Mouse (Mus musculus): ENCODE data around the gene Zfp719. TPM values are rescaled to one million over a fixed set of nuclear protein-coding genes. Genes with fewer than 3 reads are reported as not detected.

The Zfp719 gene
- polyA plus RNA-seq (2014; fragmentation: Nextera tagmentation; extraction: Ambion mirVana), result 19.3 and 19.6 TPM in 2 replicates

GRCm38 (mm10) chr7:43579440-43580171 is at the start of gene Zfp719:
Gene Zfp719 (plus strand): TSS chr7:43579610.
- WGBS, result under 1% methylated on average over 37 of the region's 37 CpGs
- H3K9me3 ChIP-seq (replicated peaks; ENCODE audit: control insufficient read depth, low read length), result no peaks in the 10 kb centered on the region

GRCm38 (mm10) chr7:43530216-43530785 is 49.1 kb upstream of the Zfp719 start:
- Histone ChIP-seq H3K4me1 (ENCODE audit: control insufficient read depth, insufficient read depth, low read length) (no peaks in the 10 kb centered on the region), H3K9ac (replicated peaks; ENCODE audit: low read length) (no peak overlapping the region), H3K9me3 (replicated peaks; ENCODE audit: control insufficient read depth, low read length) (no peaks in the 10 kb centered on the region), H3K36me3 (replicated peaks; ENCODE audit: control insufficient read depth, insufficient read depth, low read depth, low read length) (no peaks in the 10 kb centered on the region), H3K27ac (replicated peaks; ENCODE audit: low read depth, low read length) (no peak overlapping the region), H3K4me2 (ENCODE audit: low read depth, low read length) (no peak overlapping the region), H3K4me3 (ENCODE audit: low read depth, low read length) (no peak overlapping the region), H3K27me3 (ENCODE audit: control insufficient read depth, insufficient read depth, low read length) (no peaks in the 10 kb centered on the region)
- 77% methylated on average over 8 of the region's 8 CpGs for WGBS
- ATAC-seq (replicated peaks; ENCODE audit: insufficient number of reproducible peaks, low FRiP score, low TSS enrichment, low read depth) (no peak), DNase-seq (ENCODE audit: low spot score) (no peak)

More at GRCm38 (mm10) chr7:43579440-43580171, at the start of gene Zfp719:
- Histone ChIP-seq H3K27me3 (ENCODE audit: control insufficient read depth, insufficient read depth, low read length) (no peaks in the 10 kb centered on the region), H3K9ac (replicated peaks; ENCODE audit: low read length) (peak within 1 kb of the TSS; percentile 80), H3K4me1 (ENCODE audit: control insufficient read depth, insufficient read depth, low read length) (no peaks in the 10 kb centered on the region), H3K27ac (replicated peaks; ENCODE audit: low read depth, low read length) (peak within 1 kb of the TSS; percentile 72), H3K4me3 (ENCODE audit: low read depth, low read length) (peak within 1 kb of the TSS; percentile 74), H3K4me2 (ENCODE audit: low read depth, low read length) (peak within 1 kb of the TSS; percentile 62), H3K36me3 (replicated peaks; ENCODE audit: control insufficient read depth, insufficient read depth, low read depth, low read length) (peaks cover 3% of the 10 kb centered on the region)
- peak; percentile 96 for DNase-seq (ENCODE audit: low spot score)
- peak; percentile 96 for ATAC-seq (replicated peaks; ENCODE audit: insufficient number of reproducible peaks, low FRiP score, low TSS enrichment, low read depth)

GRCm38 (mm10) chr7:43532936-43533505 is 46.4 kb upstream of the Zfp719 start:
- H3K4me2 ChIP-seq (ENCODE audit: low read depth, low read length), result no peak overlapping the region
- H3K9ac ChIP-seq (replicated peaks; ENCODE audit: low read length), result no peak overlapping the region
- no peaks in the 10 kb centered on the region for H3K36me3 ChIP-seq (replicated peaks; ENCODE audit: control insufficient read depth, insufficient read depth, low read depth, low read length)
- no peak for ATAC-seq (replicated peaks; ENCODE audit: insufficient number of reproducible peaks, low FRiP score, low TSS enrichment, low read depth)
- H3K9me3 ChIP-seq (replicated peaks; ENCODE audit: control insufficient read depth, low read length), result no peaks in the 10 kb centered on the region
- no peaks in the 10 kb centered on the region for H3K4me1 ChIP-seq (ENCODE audit: control insufficient read depth, insufficient read depth, low read length)
- 85% methylated on average over 9 of the region's 9 CpGs for WGBS
- no peaks in the 10 kb centered on the region for H3K27me3 ChIP-seq (ENCODE audit: control insufficient read depth, insufficient read depth, low read length)
- H3K27ac ChIP-seq (replicated peaks; ENCODE audit: low read depth, low read length), result no peak overlapping the region
- DNase-seq (ENCODE audit: low spot score), result no peak
- H3K4me3 ChIP-seq (ENCODE audit: low read depth, low read length), result no peak overlapping the region

GRCm38 (mm10) chr7:43538524-43538923 is 40.9 kb upstream of the Zfp719 start:
- Histone ChIP-seq H3K36me3 (replicated peaks; ENCODE audit: control insufficient read depth, insufficient read depth, low read depth, low read length) (no peaks in the 10 kb centered on the region), H3K4me3 (ENCODE audit: low read depth, low read length) (no peak overlapping the region), H3K4me2 (ENCODE audit: low read depth, low read length) (no peak overlapping the region), H3K9me3 (replicated peaks; ENCODE audit: control insufficient read depth, low read length) (no peaks in the 10 kb centered on the region), H3K9ac (replicated peaks; ENCODE audit: low read length) (no peak overlapping the region), H3K27me3 (ENCODE audit: control insufficient read depth, insufficient read depth, low read length) (no peaks in the 10 kb centered on the region), H3K27ac (replicated peaks; ENCODE audit: low read depth, low read length) (no peak overlapping the region), H3K4me1 (ENCODE audit: control insufficient read depth, insufficient read depth, low read length) (no peaks in the 10 kb centered on the region)
- ATAC-seq (replicated peaks; ENCODE audit: insufficient number of reproducible peaks, low FRiP score, low TSS enrichment, low read depth) (no peak), DNase-seq (ENCODE audit: low spot score) (no peak)
- WGBS, result 74% methylated on average over 4 of the region's 4 CpGs

- no peak within 1 kb of the TSS for H3K4me3 ChIP-seq (ENCODE audit: low read depth, low read length)
- H3K9me3 ChIP-seq (replicated peaks; ENCODE audit: control insufficient read depth, low read length), result no peaks in the 10 kb centered on the region
- H3K9ac ChIP-seq (replicated peaks; ENCODE audit: low read length), result no peak within 1 kb of the TSS
- H3K27ac ChIP-seq (replicated peaks; ENCODE audit: low read depth, low read length), result no peak within 1 kb of the TSS
- no peaks in the 10 kb centered on the region for H3K27me3 ChIP-seq (ENCODE audit: control insufficient read depth, insufficient read depth, low read length)
- no peak for ATAC-seq (replicated peaks; ENCODE audit: insufficient number of reproducible peaks, low FRiP score, low TSS enrichment, low read depth)
- no peak within 1 kb of the TSS for H3K4me2 ChIP-seq (ENCODE audit: low read depth, low read length)
- WGBS, result 85% methylated on average over 7 of the region's 7 CpGs
- H3K4me1 ChIP-seq (ENCODE audit: control insufficient read depth, insufficient read depth, low read length), result no peaks in the 10 kb centered on the region
- H3K36me3 ChIP-seq (replicated peaks; ENCODE audit: control insufficient read depth, insufficient read depth, low read depth, low read length), result no peaks in the 10 kb centered on the region
- no peak for DNase-seq (ENCODE audit: low spot score)
Observed at GRCm38 (mm10) chr7:43544225-43544977, 35.0 kb upstream of the Zfp719 start, which contains the start of gene Cd33. Gene Cd33 (minus strand): TSS chr7:43544428.

GRCm38 (mm10) chr7:43545656-43546545 is 33.5 kb upstream of the Zfp719 start:
- H3K27me3 ChIP-seq (ENCODE audit: control insufficient read depth, insufficient read depth, low read length), result no peaks in the 10 kb centered on the region
- no peak overlapping the region for H3K9ac ChIP-seq (replicated peaks; ENCODE audit: low read length)
- H3K4me2 ChIP-seq (ENCODE audit: low read depth, low read length), result no peak overlapping the region
- no peak overlapping the region for H3K4me3 ChIP-seq (ENCODE audit: low read depth, low read length)
- H3K4me1 ChIP-seq (ENCODE audit: control insufficient read depth, insufficient read depth, low read length), result no peaks in the 10 kb centered on the region
- 53% methylated on average over 7 of the region's 7 CpGs for WGBS
- no peaks in the 10 kb centered on the region for H3K36me3 ChIP-seq (replicated peaks; ENCODE audit: control insufficient read depth, insufficient read depth, low read depth, low read length)
- DNase-seq (ENCODE audit: low spot score) (no peak), ATAC-seq (replicated peaks; ENCODE audit: insufficient number of reproducible peaks, low FRiP score, low TSS enrichment, low read depth) (no peak)
- no peaks in the 10 kb centered on the region for H3K9me3 ChIP-seq (replicated peaks; ENCODE audit: control insufficient read depth, low read length)
- H3K27ac ChIP-seq (replicated peaks; ENCODE audit: low read depth, low read length), result no peak overlapping the region

- Histone ChIP-seq H3K36me3 (replicated peaks; ENCODE audit: control insufficient read depth, insufficient read depth, low read depth, low read length) (no peaks in the 10 kb centered on the region), H3K4me3 (ENCODE audit: low read depth, low read length) (no peak overlapping the region), H3K9ac (replicated peaks; ENCODE audit: low read length) (no peak overlapping the region), H3K27ac (replicated peaks; ENCODE audit: low read depth, low read length) (no peak overlapping the region), H3K9me3 (replicated peaks; ENCODE audit: control insufficient read depth, low read length) (no peaks in the 10 kb centered on the region), H3K4me1 (ENCODE audit: control insufficient read depth, insufficient read depth, low read length) (no peaks in the 10 kb centered on the region), H3K4me2 (ENCODE audit: low read depth, low read length) (no peak overlapping the region), H3K27me3 (ENCODE audit: control insufficient read depth, insufficient read depth, low read length) (no peaks in the 10 kb centered on the region)
- ATAC-seq (replicated peaks; ENCODE audit: insufficient number of reproducible peaks, low FRiP score, low TSS enrichment, low read depth), result no peak
- DNase-seq (ENCODE audit: low spot score), result no peak
- WGBS, result 31% methylated on average over 5 of the region's 5 CpGs
Observed at GRCm38 (mm10) chr7:43547666-43548065, 31.7 kb upstream of the Zfp719 start.
